Mouse (Mus musculus) spleen, adult 2 months (tissue): ENCODE measurements around the gene Ccdc137.

Source experiments
- CTCF ChIP-seq: fragments of 200-500 bp; IDR thresholded peaks from 2 replicates; pipeline ENCODE4 v1.5.1; 2011; ENCODE audit warnings: mild to moderate bottlenecking, inconsistent platforms; ENCODE audit not compliant: insufficient read depth, insufficient read length, insufficient replicate concordance; ENCODE audit errors: extremely low read depth
- POLR2A ChIP-seq: fragments of 200-500 bp; IDR thresholded peaks from 2 replicates; pipeline ENCODE4 v1.6.1; 2011; ENCODE audit warnings: low read depth, low read length, inconsistent platforms

DNA sequence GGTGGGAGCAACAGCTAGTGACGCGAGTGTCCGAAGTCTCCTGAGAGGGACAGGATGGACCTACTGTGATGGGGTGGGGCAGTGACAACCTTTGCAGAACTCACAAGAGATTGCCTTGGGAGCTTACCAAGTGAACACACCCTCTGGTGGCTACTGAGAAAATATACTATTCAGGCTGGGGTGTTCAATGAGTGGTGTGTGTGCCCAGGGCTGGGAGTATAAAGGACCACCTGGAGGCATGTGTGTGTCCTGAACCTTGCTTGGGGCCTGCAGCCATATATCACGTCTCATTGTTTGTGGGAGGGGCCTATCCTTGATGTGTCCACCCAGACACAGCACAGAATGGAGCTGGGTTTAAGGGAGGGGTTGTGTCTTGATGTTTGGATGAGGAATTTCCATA is 30.6 kb downstream of the Ccdc137 start:
- no peak for TF ChIP-seq CTCF
- no peak for TF ChIP-seq POLR2A
